Mouse (Mus musculus) brain, embryonic 14.5 days (tissue): ENCODE data around the gene Auts2.

Experiments used
- CTCF ChIP-seq: fragments of 200-500 bp; IDR thresholded peaks from 2 replicates; pipeline ENCODE4 v1.5.1; 2012; ENCODE audit warnings: inconsistent platforms, mild to moderate bottlenecking, moderate library complexity, borderline replicate concordance; ENCODE audit not compliant: insufficient read depth, insufficient read length; ENCODE audit errors: extremely low read depth
- POLR2A ChIP-seq: fragments of 200-500 bp; IDR thresholded peaks from 2 replicates; pipeline ENCODE4 v1.6.1; 2012; ENCODE audit warnings: mild to moderate bottlenecking, inconsistent platforms, borderline replicate concordance; ENCODE audit not compliant: poor library complexity, insufficient read depth, insufficient read length, severe bottlenecking; ENCODE audit errors: extremely low read depth

DNA sequence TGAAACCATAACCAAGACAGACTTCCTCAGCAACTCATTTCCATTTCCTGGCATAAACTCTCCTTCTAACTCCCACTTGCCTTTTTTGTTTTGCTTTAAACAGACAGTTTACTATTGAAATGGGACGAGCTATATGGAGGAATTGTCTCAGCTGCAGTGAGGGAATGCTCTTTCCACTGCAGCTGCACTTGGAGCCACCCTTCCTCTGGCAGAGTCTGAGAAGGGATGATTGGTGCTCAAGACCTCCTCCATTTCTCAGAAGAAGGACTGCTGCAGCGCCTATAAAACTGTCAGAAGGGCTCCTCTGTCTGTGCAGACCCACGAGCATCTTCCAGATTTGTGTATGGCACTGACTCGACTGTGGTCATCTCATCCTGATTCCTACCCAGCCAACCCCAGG is 342.5 kb downstream of the Auts2 start:
- no peak for TF ChIP-seq CTCF
- TF ChIP-seq POLR2A, result no peak
